Mouse (Mus musculus) testis, adult 2 months (tissue): ENCODE measurements around the gene Mthfr.

Source experiments
- CTCF ChIP-seq: fragments of 200-500 bp; IDR thresholded peaks from 2 replicates; pipeline ENCODE4 v1.5.1; 2012; ENCODE audit warnings: low read depth, mild to moderate bottlenecking, inconsistent platforms, low read length, moderate library complexity; ENCODE audit not compliant: control insufficient read depth, insufficient read depth, insufficient replicate concordance
- POLR2A ChIP-seq: fragments of 200-500 bp; IDR thresholded peaks from 2 replicates; pipeline ENCODE4 v1.6.1; 2012; ENCODE audit warnings: low read depth, mild to moderate bottlenecking, inconsistent platforms, low read length, moderate library complexity; ENCODE audit not compliant: control insufficient read depth

GRCm38 (mm10) chr4:148029297-148029696 lies 9.6 kb upstream of the Mthfr start:
- TF ChIP-seq CTCF, result no peak
- TF ChIP-seq POLR2A, result no peak
